Mouse (Mus musculus) liver, postnatal 0 days (tissue): ENCODE measurements around the gene Pomgnt2.

Source experiments
- CTCF ChIP-seq: sonication (generic); IDR thresholded peaks from 2 replicates; pipeline ENCODE4 v1.5.1; 2016; ENCODE audit warnings: antibody characterized with exemption, low read depth
- EP300 ChIP-seq: IDR thresholded peaks from 2 replicates; pipeline ENCODE4 v1.6.1; 2016; ENCODE audit warnings: antibody characterized with exemption, low read depth, mild to moderate bottlenecking

GRCm38 (mm10) chr9:121969841-121970381 is 27.0 kb downstream of the Pomgnt2 start:
- no peak for TF ChIP-seq CTCF
- TF ChIP-seq EP300: no peak
